Mouse (Mus musculus) cortical plate, adult 2 months (tissue): ENCODE measurements around the gene Lsm7.

ENCODE experiments used
- CTCF ChIP-seq: fragments of 200-500 bp; IDR thresholded peaks from 2 replicates; pipeline ENCODE4 v1.5.1; 2011; ENCODE audit warnings: mild to moderate bottlenecking, control low read depth, low read length; ENCODE audit not compliant: insufficient read depth; ENCODE audit errors: extremely low read depth
- POLR2A ChIP-seq: fragments of 200-500 bp; IDR thresholded peaks from 2 replicates; pipeline ENCODE4 v1.6.1; 2011; ENCODE audit warnings: mild to moderate bottlenecking, low read length, control low read depth; ENCODE audit not compliant: insufficient read depth; ENCODE audit errors: extremely low read depth

DNA sequence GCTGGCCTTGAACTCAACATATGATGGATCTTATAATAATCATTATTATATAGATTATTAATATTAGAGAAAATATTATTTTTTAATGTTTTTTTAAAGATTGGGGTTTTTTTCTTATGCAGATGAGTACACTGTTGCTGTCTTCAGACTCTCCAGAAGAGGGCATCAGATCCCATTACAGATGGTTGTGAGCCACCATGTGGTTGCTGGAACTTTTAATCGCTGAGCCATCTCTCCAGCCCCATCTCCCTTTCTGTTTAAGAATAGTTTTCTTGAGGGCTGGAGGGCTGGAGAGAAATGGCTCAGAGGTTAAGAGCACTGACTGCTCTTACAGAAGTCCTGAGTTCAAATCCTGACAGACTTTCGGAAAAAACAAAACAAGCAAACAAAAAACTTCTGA is 33.0 kb downstream of the Lsm7 start:
- TF ChIP-seq CTCF: peak; percentile 46
- TF ChIP-seq POLR2A: no peak
